Mouse (Mus musculus) kidney, embryonic 14.5 days (tissue): ENCODE results near the gene Sh2b2. TPM values are rescaled to one million over a fixed set of nuclear protein-coding genes. Genes with fewer than 3 reads are reported as not detected.

Experiments used
- ATAC-seq: fragments of 200-750 bp; cut with Nextera tagmentation; 2 replicates; pipeline ENCODE4 v1.8.0; 2017; ENCODE audit warnings: moderate number of reproducible peaks, mild to moderate bottlenecking, moderate TSS enrichment, moderate library complexity; ENCODE audit not compliant: low FRiP score, low TSS enrichment
- H3K27ac ChIP-seq: fragments of 300-500 bp; sonication (generic); 2 replicates; pipeline ENCODE4 v1.5.1; 2014; ENCODE audit warnings: low read depth, mild to moderate bottlenecking, low read length, moderate library complexity, mixed read lengths
- H3K27me3 ChIP-seq: fragments of 300-500 bp; sonication (generic); 2 replicates; pipeline ENCODE4 v1.6.1; 2014; ENCODE audit warnings: mild to moderate bottlenecking, low read length; ENCODE audit not compliant: control insufficient read depth, insufficient read depth
- H3K36me3 ChIP-seq: fragments of 300-500 bp; sonication (generic); 2 replicates; pipeline ENCODE4 v1.6.1; 2014; ENCODE audit warnings: low read length, mixed read lengths; ENCODE audit not compliant: control insufficient read depth, insufficient read depth
- H3K4me1 ChIP-seq: fragments of 300-500 bp; sonication (generic); 2 replicates; pipeline ENCODE4 v1.6.1; 2014; ENCODE audit warnings: low read length, mixed read lengths; ENCODE audit not compliant: control insufficient read depth, insufficient read depth
- H3K4me2 ChIP-seq: fragments of 300-500 bp; sonication (generic); replicated peaks from 2 replicates; pipeline ENCODE4 v1.6.1; 2014; ENCODE audit warnings: low read depth, mild to moderate bottlenecking, low read length
- H3K4me3 ChIP-seq: fragments of 300-500 bp; sonication (generic); 2 replicates; pipeline ENCODE4 v1.5.1; 2014; ENCODE audit warnings: mild to moderate bottlenecking, low read length
- H3K9ac ChIP-seq: fragments of 300-500 bp; sonication (generic); 2 replicates; pipeline ENCODE4 v1.6.1; 2014; ENCODE audit warnings: low read depth, mild to moderate bottlenecking, low read length, moderate library complexity
- H3K9me3 ChIP-seq: fragments of 300-500 bp; sonication (generic); 2 replicates; pipeline ENCODE4 v1.6.1; 2016; ENCODE audit warnings: low read length; ENCODE audit not compliant: control insufficient read depth
- WGBS: fragments of 180-500 bp; shearing (Covaris S2); extraction: QIAGEN DNeasy Blood & Tissue Kit; methylation state at CpG from one replicate; pipeline ENCODE4 v1.1.7; 2014; 5-methylcytosine and 5-hydroxymethylcytosine counted together
- polyA plus RNA-seq: library from polyadenylated mRNA; unstranded; fragments of >200 nt; fragmentation: Nextera tagmentation; extraction: Ambion mirVana; gene quantifications from 2 replicates; pipeline ENCODE4 v1.2.1, GENCODE M21; 2014

The Sh2b2 gene
- polyA plus RNA-seq, 1 experiment from 2014 or later: 5.4 TPM

DNA sequence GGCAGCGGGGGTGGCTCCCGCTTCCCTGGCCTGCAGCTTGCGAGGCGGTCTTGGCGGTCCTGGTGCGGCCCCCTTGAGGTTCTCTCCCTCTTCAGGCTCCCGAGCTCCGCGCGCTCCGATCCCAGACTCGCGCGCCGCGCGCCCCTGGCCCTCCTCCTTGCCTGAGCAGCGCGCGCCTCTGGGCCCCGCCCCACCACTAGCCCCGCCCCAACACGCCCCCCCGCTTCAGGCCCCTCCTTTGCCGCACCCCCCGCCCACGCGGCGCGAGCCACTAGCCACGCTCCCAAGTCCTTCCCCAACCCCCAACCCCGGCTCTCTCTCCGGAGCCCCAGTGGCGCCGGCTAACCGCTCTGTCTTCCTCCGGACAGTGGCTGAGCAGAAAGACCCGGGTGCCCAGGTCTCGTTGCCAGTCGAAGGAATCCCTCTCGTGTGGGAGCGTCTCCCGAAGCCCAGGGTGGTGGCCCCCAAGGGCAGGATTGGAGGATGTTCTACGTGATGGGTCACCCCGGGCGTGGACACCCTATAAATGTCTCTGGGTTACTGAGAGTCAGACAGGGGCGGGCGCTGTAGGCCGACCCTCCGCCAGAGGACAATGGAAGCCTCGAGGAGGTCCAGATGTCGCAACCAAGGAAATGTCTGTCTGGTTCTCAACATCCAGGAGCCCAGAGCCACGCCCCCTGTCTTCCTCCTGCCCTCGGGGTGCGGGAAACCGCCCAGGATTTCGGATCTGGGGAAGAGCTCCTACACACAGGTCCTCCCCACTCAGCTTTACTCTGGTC is 1.4 kb downstream of the Sh2b2 start:
- Histone ChIP-seq H3K9ac (peak overlapping the region; percentile 60), H3K9me3 (no peaks in the 10 kb centered on the region), H3K4me1 (peaks cover 8% of the 10 kb centered on the region; the same call in 1 of the 2 replicates), H3K27ac (0 out of 2 replicates have a peak overlapping the region, but pooled peaks have one; percentile 19), H3K27me3 (no peaks in the 10 kb centered on the region), H3K4me3 (peak overlapping the region; percentile 60), H3K36me3 (0 out of 2 replicates have a peak, but pooled peaks cover 2% of the 10 kb centered on the region), H3K4me2 (peak overlapping the region; percentile 93)
- WGBS: under 1% methylated on average over 45 of the region's 57 CpGs
- ATAC-seq: peak; percentile 83

DNA sequence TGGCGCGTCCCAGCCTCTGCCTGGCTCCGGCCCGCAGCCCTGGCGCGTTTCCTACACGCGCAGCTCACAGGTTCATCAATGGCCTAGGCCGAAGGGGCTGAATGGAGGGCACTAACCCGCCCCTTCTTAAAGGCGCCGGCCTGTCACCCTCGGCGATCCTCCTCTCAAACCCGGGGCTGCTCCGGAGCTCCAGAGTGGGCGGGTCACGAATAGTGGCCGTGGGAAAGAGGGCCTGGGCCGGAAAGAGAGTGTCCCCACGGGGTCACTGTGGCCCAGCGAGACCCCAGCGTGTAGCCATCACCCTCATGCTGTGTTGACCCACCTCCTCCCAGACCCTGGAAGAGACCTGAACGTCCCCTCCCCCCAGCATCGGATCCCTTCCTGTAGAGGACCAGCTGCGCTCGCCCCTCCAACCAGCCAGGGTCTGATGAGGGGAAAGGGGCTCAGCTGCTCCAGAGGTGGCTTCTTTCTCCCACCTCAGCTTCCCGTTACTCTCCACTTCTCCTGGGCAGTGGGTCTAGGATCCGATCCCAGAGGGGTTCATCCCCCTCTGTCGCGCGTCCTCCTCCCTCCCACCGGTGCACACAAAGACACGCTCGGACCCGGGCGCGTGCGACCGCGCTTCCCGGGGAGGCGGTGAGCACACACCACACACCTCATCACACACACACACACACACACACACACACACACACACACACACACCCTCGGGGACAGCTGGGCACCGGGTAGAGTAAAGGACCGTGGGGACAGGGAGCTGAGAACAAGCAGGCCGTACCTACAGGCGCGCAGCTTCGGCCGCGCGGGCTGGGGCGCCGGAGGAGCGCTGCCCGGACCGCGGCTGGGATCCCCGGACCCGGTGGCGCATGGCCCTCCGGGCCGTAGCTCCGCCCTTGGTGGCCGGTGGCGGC is 2.2 kb downstream of the Sh2b2 start:
- 0 out of 2 replicates have a peak overlapping the region, but pooled peaks have one; percentile 19 for H3K27ac ChIP-seq
- H3K9me3 ChIP-seq: no peaks in the 10 kb centered on the region
- peak overlapping the region; percentile 93 for H3K4me2 ChIP-seq
- H3K4me1 ChIP-seq: peaks cover 8% of the 10 kb centered on the region; the same call in 1 of the 2 replicates
- H3K9ac ChIP-seq: peak overlapping the region; percentile 60
- 0 out of 2 replicates have a peak, but pooled peaks cover 2% of the 10 kb centered on the region for H3K36me3 ChIP-seq
- under 1% methylated on average over 49 of the region's 67 CpGs for WGBS
- H3K27me3 ChIP-seq: no peaks in the 10 kb centered on the region
- ATAC-seq: peak; percentile 56
- H3K4me3 ChIP-seq: peak overlapping the region; percentile 60

DNA sequence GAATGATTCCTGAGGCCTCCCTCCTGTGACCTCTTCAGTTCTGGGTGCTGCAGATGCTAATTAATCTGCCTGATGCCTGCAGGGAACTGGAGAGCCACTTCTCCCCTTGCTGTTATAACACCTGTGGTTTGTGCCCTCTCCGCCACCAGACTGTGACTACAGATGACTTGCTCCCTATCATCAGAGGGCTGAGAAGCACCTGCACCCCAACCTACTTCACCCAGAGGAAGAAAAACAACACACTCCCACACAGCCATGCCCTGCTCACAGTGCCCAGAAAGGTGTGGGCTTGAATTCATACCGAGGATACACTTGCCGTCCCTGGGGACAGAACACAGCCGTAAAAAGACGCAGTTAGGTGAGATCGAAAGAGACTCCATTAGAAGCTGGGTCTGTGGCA is 5.2 kb downstream of the Sh2b2 start:
- no peak overlapping the region for H3K4me2 ChIP-seq
- H3K27me3 ChIP-seq: no peaks in the 10 kb centered on the region
- H3K9me3 ChIP-seq: no peaks in the 10 kb centered on the region
- H3K27ac ChIP-seq: no peak overlapping the region
- no peaks in the 10 kb centered on the region for H3K36me3 ChIP-seq
- peaks cover 8% of the 10 kb centered on the region; the same call in 1 of the 2 replicates for H3K4me1 ChIP-seq
- no peak overlapping the region for H3K4me3 ChIP-seq
- no peak for ATAC-seq
- WGBS: 49% methylated on average over 6 of the region's 6 CpGs
- H3K9ac ChIP-seq: no peak overlapping the region

DNA sequence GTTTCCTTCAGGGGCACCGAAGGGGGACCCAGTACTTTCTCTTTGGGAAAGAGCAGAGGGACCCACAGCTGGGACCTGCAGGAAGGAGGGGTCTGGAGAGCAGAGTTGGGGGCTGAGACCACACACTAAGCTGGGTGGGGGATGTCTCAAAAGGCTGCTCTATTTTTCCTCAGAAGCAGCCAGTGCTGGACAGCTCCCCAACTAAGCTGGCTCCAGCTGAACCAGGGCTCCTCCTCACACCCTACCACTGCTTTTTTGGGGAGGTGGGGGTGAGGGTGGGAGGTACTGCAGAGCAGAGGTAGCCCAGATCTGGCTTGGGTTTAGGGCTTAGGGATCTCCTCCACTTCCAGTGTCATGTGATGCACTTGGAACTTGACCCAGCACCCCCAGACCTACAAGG is 6.0 kb downstream of the Sh2b2 start:
- no peaks in the 10 kb centered on the region for H3K36me3 ChIP-seq
- H3K27ac ChIP-seq: no peak overlapping the region
- H3K4me3 ChIP-seq: no peak overlapping the region
- no peaks in the 10 kb centered on the region for H3K27me3 ChIP-seq
- 53% methylated on average over 1 of the region's 1 CpGs for WGBS
- no peak overlapping the region for H3K9ac ChIP-seq
- ATAC-seq: no peak
- H3K4me2 ChIP-seq: no peak overlapping the region
- no peaks in the 10 kb centered on the region for H3K9me3 ChIP-seq
- H3K4me1 ChIP-seq: peaks cover 5% of the 10 kb centered on the region; the same call in 1 of the 2 replicates

DNA sequence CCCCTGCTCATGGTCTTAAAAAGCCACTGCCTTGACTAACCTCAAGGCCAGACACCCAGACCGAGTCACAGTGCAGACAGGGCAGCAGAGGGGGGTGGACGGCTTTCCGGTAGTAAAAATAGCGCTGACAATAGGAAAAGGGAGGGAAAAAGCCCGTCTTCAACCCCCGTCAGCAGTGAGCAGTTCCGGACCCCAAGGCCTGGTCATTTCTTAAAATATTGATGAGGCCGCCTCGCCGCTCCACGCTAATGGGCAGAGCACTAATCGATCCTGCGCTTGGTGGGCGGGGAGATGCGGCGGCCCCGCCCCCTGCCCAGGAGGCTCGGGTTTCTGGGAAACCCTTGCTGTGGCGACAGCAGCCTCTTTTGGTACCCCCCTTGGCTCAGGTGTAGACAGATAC is 8.7 kb downstream of the Sh2b2 start:
- no peaks in the 10 kb centered on the region for H3K9me3 ChIP-seq
- no peaks in the 10 kb centered on the region for H3K36me3 ChIP-seq
- H3K4me1 ChIP-seq: no peaks in the 10 kb centered on the region; the same call in 1 of the 2 replicates
- H3K27me3 ChIP-seq: no peaks in the 10 kb centered on the region
- no peak overlapping the region for H3K27ac ChIP-seq
- H3K9ac ChIP-seq: no peak overlapping the region
- H3K4me3 ChIP-seq: peak overlapping the region; percentile 31
- H3K4me2 ChIP-seq: peak overlapping the region; percentile 57
- WGBS: 1% methylated on average over 19 of the region's 19 CpGs
- ATAC-seq: no peak

DNA sequence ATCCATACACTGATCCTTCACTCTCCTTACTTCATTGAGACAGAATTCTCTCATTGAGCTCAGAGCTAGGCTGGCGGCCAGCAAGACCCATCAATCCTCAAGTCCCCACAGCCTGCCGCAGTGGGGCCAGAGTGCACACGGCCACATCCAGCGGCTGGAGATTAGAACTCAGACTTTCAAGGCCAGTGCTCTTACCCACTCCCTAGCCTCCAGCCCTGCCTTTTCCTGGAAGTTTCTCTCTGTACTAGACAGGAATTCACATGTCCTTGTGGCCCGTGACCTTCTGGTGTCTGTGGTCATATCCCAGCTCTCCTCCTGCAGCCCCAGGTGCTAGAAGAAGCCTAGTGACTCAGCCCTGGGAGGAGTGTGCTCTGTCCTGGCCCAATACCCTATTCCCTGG is 9.7 kb downstream of the Sh2b2 start:
- peaks cover 2% of the 10 kb centered on the region for H3K27me3 ChIP-seq
- H3K27ac ChIP-seq: no peak overlapping the region
- H3K9ac ChIP-seq: no peak overlapping the region; the same call in 1 of the 2 replicates
- H3K4me3 ChIP-seq: no peak overlapping the region
- peaks cover 2% of the 10 kb centered on the region; the same call in 1 of the 2 replicates for H3K36me3 ChIP-seq
- H3K4me1 ChIP-seq: no peaks in the 10 kb centered on the region; the same call in 1 of the 2 replicates
- H3K9me3 ChIP-seq: no peaks in the 10 kb centered on the region
- 67% methylated on average over 5 of the region's 5 CpGs for WGBS
- H3K4me2 ChIP-seq: no peak overlapping the region
- no peak for ATAC-seq

DNA sequence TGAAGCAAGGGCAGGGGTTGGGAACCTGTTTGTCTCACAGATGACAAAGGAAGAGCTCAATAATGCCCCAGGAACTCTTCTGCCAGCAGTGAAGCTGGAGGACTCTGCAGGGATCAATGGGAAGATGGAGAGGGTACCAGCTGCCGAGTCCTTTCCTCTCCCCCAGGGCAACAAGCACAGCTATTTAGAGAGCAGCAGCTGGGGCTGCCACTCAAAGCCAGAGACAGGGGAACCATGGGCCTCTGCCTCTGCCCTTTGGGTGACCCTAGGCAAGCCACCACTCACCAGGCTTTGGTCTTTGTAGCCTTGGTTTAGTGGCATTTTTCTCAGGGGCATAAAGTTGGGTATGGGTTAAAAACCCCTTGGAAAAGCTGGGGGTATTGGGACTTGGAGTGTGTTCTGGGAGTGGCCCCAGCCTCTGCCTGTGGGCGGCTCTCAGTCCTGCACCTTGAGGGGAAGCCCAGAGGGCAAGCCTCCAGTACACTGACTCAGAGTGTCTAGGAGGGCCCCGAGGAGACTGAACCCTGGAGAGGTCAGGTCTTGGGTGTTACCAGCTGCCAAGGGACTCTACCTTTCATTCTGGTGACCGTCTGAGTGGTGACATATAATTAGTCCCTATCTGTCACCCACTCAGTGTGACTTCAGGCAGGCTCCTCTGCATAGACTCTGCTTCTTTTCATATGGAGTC is 15.9 kb downstream of the Sh2b2 start:
- WGBS: 73% methylated on average over 4 of the region's 4 CpGs

DNA sequence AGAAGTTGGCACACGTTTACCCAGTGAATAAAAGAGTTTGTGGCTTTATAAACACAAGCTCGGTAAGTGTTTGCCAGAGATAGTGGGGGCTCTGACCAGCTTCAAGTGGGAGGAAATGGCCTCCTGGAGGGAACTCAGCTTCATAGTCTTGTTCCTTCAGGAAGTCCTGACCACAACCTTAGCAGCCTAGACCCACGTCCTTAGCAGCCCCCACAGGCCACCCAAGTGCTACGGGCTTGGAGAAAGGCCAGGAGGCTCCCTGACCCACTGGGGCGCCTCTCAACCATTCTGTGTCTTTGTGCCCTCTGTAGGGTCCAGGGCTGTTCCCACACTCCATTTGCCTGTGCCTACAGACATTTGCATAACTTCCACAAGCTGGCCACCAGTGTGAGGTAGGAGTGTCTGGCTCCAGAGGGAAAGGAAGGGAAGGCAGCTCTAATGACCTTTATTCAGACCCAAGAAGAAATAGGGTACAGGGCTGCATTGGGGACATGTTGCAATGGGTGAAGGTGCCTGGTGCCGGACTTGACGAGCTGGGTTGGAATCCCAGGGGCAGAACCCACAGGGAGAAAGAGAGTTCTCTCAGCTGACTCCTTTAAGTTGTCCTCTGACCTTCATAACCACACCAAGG is 20.0 kb downstream of the Sh2b2 start:
- no peaks in the 10 kb centered on the region for H3K4me1 ChIP-seq
- no peaks in the 10 kb centered on the region for H3K9me3 ChIP-seq
- peaks cover 10% of the 10 kb centered on the region; the same call in 1 of the 2 replicates for H3K36me3 ChIP-seq
- no peak for ATAC-seq
- H3K4me2 ChIP-seq: no peak overlapping the region
- H3K9ac ChIP-seq: no peak overlapping the region
- 79% methylated on average over 7 of the region's 7 CpGs for WGBS
- H3K27ac ChIP-seq: no peak overlapping the region
- H3K4me3 ChIP-seq: no peak overlapping the region
- no peaks in the 10 kb centered on the region; the same call in 1 of the 2 replicates for H3K27me3 ChIP-seq

More for the DNA sequence above, 15.9 kb downstream of the Sh2b2 start:
- no peak for ATAC-seq
- Histone ChIP-seq H3K27me3 (peaks cover 5% of the 10 kb centered on the region), H3K4me1 (no peaks in the 10 kb centered on the region), H3K27ac (no peak overlapping the region), H3K9me3 (no peaks in the 10 kb centered on the region), H3K36me3 (peaks cover 8% of the 10 kb centered on the region; the same call in 1 of the 2 replicates), H3K4me2 (no peak overlapping the region), H3K4me3 (no peak overlapping the region), H3K9ac (no peak overlapping the region)
